Mouse (Mus musculus): Measurements from ENCODE around the gene Cdh23. TPM values are rescaled to one million over a fixed set of nuclear protein-coding genes. Genes with fewer than 3 reads are reported as not detected.

The Cdh23 gene
- total and polyA plus RNA-seq, 3 experiments = 4.7 to 7.7 (median 7.0) TPM

DNA sequence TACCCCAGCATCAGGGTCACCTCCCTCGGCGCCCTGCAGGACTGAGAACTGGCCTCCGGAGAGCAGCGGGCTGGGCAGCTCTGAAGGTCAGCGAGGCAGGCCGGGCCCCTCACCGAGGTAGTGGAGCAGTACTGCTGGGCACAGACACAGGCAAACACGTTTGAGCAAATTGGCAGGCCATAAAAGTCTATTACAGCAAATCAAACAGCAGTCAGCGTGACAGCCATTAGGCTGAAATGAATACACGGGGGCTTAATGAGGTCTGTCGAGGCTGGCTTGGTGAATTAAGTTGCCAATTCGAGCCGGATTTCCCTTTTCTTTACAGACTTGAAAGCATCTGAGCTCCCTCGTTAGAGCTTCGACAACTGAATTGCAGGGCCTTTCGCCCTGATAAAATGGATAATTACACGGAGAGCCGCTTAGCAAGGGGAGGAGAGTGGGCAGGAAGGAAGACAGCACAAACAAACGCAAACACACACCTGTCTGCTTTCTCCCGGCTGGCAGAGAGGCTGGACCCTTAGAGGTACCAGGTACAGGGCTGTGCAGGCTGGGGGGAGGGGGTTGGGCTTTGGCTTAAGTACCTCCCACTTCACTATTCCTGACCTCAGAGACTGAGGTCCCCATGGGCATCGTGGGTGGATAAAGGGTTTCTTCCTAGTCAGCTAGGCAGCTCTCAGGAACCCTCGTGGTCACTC, 103.3 kb downstream of the Cdh23 start:
- no peak overlapping the region for H3K27ac ChIP-seq
- intact Hi-C loops (cut with DNase I) = no loop called here
- H3K79me2 ChIP-seq (replicated peaks; ENCODE audit: control insufficient read depth, insufficient read depth, low read length) = no peaks in the 10 kb centered on the region
- no peak overlapping the region for H3K4me3 ChIP-seq
- H3K9ac ChIP-seq (ENCODE audit: low read depth, low read length) = no peak overlapping the region
- DNase-seq = no peak
- H3K4me1 ChIP-seq (ENCODE audit: control insufficient read depth, insufficient read depth, low read length) = no peaks in the 10 kb centered on the region
- no peak for TF ChIP-seq POLR2A (IDR thresholded peaks at IDR 0.05; ENCODE audit: insufficient read depth, low read depth, low read length)
- TF ChIP-seq CTCF (IDR thresholded peaks at IDR 0.05) = no peak
- no peak for TF ChIP-seq EP300 (IDR thresholded peaks at IDR 0.05; ENCODE audit: insufficient read depth, low read depth, low read length)
- no peaks in the 10 kb centered on the region for H3K27me3 ChIP-seq (ENCODE audit: control insufficient read depth, insufficient read depth, low read length)
- 50% methylated on average over 22 of the region's 22 CpGs for WGBS
- no peaks in the 10 kb centered on the region for H3K36me3 ChIP-seq (ENCODE audit: control insufficient read depth, insufficient read depth, low read length)

DNA sequence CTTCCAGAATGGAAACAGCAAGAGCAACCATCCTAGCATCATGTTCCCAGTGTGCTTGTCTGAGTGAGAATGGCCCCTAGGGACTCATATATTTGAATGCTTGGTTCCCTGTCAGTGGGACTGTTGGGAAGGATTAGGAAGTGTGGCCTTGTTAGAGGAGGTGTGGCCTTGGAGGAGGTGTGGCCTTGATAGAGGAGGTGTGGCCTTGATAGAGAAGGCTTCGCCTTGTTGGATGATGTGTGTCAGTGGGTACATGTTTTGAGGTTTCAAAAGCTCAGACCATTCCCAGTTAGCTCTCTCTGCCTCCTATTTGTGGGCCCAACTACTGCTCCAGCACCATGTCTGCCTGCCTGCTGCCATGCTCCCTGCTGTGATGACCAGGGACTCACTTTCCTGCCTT, 105.0 kb downstream of the Cdh23 start:
- 95% methylated on average over 1 of the region's 1 CpGs for WGBS
- Histone ChIP-seq H3K4me3 (no peak overlapping the region), H3K79me2 (replicated peaks; ENCODE audit: control insufficient read depth, insufficient read depth, low read length) (no peaks in the 10 kb centered on the region), H3K9ac (ENCODE audit: low read depth, low read length) (no peak overlapping the region), H3K4me1 (ENCODE audit: control insufficient read depth, insufficient read depth, low read length) (no peaks in the 10 kb centered on the region), H3K36me3 (ENCODE audit: control insufficient read depth, insufficient read depth, low read length) (no peaks in the 10 kb centered on the region), H3K27ac (no peak overlapping the region), H3K27me3 (ENCODE audit: control insufficient read depth, insufficient read depth, low read length) (no peaks in the 10 kb centered on the region)
- intact Hi-C loops (cut with DNase I) = no loop called here
- DNase-seq = no peak
- no peak for TF ChIP-seq POLR2A (IDR thresholded peaks at IDR 0.05; ENCODE audit: insufficient read depth, low read depth, low read length)
- TF ChIP-seq EP300 (IDR thresholded peaks at IDR 0.05; ENCODE audit: insufficient read depth, low read depth, low read length) = no peak
- TF ChIP-seq CTCF (IDR thresholded peaks at IDR 0.05) = no peak

DNA sequence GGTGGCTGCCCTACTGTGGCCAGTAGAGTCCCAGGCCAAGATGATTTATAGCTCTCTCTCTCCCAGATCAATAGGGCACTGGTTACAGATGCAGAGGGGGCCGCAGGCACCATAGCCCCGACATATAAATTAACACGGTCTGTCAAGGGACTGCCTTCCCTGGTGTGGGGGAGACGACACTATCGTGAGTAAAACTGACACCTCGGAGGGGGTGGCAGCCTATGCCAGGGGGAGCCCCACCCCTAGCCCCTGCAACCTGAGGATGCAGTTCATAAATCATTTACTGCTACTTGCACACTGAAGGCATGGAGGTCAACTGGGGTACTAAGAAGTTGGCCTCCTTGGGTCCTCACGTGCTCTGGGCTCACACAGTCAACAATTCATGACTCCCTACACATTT, 106.0 kb downstream of the Cdh23 start:
- no peaks in the 10 kb centered on the region for H3K79me2 ChIP-seq (replicated peaks; ENCODE audit: control insufficient read depth, insufficient read depth, low read length)
- no peak for DNase-seq
- TF ChIP-seq CTCF (IDR thresholded peaks at IDR 0.05) (no peak), POLR2A (IDR thresholded peaks at IDR 0.05; ENCODE audit: insufficient read depth, low read depth, low read length) (no peak), EP300 (IDR thresholded peaks at IDR 0.05; ENCODE audit: insufficient read depth, low read depth, low read length) (no peak)
- no peak overlapping the region for H3K4me3 ChIP-seq
- no peak overlapping the region for H3K27ac ChIP-seq
- no peak overlapping the region for H3K9ac ChIP-seq (ENCODE audit: low read depth, low read length)
- no peaks in the 10 kb centered on the region for H3K27me3 ChIP-seq (ENCODE audit: control insufficient read depth, insufficient read depth, low read length)
- WGBS = 81% methylated on average over 7 of the region's 7 CpGs
- no peaks in the 10 kb centered on the region for H3K36me3 ChIP-seq (ENCODE audit: control insufficient read depth, insufficient read depth, low read length)
- intact Hi-C loops (cut with DNase I) = no loop called here
- H3K4me1 ChIP-seq (ENCODE audit: control insufficient read depth, insufficient read depth, low read length) = no peaks in the 10 kb centered on the region

DNA sequence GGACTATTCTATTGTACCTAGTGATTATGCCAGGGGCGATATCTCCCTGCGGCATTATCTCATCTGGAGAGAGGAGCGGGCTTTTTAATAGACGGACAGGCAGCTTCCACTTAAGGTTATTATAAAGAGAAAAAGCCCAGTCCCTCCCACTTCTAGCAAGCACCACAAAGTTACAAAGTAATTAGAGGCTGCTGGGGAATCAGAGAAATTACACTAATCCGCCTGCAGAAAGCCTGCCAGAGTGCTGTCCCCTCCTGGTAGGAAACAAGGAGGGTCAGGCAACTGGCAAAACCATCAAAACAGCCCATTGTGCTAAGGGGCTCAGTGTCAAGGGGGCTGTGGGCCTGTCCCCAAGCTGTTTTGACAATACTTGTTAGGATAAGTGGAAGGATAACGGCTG, 110.6 kb downstream of the Cdh23 start:
- 56% methylated on average over 6 of the region's 6 CpGs for WGBS
- H3K27ac ChIP-seq = no peak overlapping the region
- H3K36me3 ChIP-seq (ENCODE audit: control insufficient read depth, insufficient read depth, low read length) = no peaks in the 10 kb centered on the region
- no peaks in the 10 kb centered on the region for H3K4me1 ChIP-seq (ENCODE audit: control insufficient read depth, insufficient read depth, low read length)
- TF ChIP-seq EP300 (IDR thresholded peaks at IDR 0.05; ENCODE audit: insufficient read depth, low read depth, low read length) (no peak), CTCF (IDR thresholded peaks at IDR 0.05) (no peak), POLR2A (IDR thresholded peaks at IDR 0.05; ENCODE audit: insufficient read depth, low read depth, low read length) (no peak)
- H3K79me2 ChIP-seq (replicated peaks; ENCODE audit: control insufficient read depth, insufficient read depth, low read length) = no peaks in the 10 kb centered on the region
- intact Hi-C loops (cut with DNase I) = no loop called here
- DNase-seq = no peak
- no peaks in the 10 kb centered on the region for H3K27me3 ChIP-seq (ENCODE audit: control insufficient read depth, insufficient read depth, low read length)
- H3K9ac ChIP-seq (ENCODE audit: low read depth, low read length) = no peak overlapping the region
- no peak overlapping the region for H3K4me3 ChIP-seq

DNA sequence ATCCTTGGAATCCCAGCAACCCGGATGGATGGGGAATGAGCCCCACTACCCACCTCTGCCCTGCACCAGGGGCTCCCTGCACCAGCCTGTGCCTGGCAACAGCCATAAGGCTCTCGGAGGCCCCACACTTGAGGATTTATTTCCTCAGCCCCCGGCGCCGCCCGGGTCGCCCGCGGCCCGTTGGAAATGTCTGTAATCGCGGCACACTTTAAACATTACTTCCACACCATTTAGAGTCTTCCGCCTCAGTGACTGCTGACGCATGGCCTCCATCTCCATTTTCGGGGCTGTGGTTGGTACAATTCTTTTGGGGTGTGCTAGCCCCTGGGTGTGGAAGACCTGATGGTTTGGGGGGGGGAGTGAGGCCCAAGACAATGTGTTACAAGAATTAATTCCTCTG, 113.3 kb downstream of the Cdh23 start:
- Histone ChIP-seq H3K9ac (ENCODE audit: low read depth, low read length) (no peak overlapping the region), H3K36me3 (ENCODE audit: control insufficient read depth, insufficient read depth, low read length) (no peaks in the 10 kb centered on the region), H3K27ac (no peak overlapping the region), H3K79me2 (replicated peaks; ENCODE audit: control insufficient read depth, insufficient read depth, low read length) (no peaks in the 10 kb centered on the region), H3K4me1 (ENCODE audit: control insufficient read depth, insufficient read depth, low read length) (peaks cover 2% of the 10 kb centered on the region), H3K4me3 (no peak overlapping the region), H3K27me3 (ENCODE audit: control insufficient read depth, insufficient read depth, low read length) (no peaks in the 10 kb centered on the region)
- DNase-seq = no peak
- no peak for TF ChIP-seq EP300 (IDR thresholded peaks at IDR 0.05; ENCODE audit: insufficient read depth, low read depth, low read length)
- TF ChIP-seq POLR2A (IDR thresholded peaks at IDR 0.05; ENCODE audit: insufficient read depth, low read depth, low read length) = no peak
- TF ChIP-seq CTCF (IDR thresholded peaks at IDR 0.05) = no peak
- intact Hi-C loops (cut with DNase I) = no loop called here
- WGBS = 84% methylated on average over 15 of the region's 15 CpGs

DNA sequence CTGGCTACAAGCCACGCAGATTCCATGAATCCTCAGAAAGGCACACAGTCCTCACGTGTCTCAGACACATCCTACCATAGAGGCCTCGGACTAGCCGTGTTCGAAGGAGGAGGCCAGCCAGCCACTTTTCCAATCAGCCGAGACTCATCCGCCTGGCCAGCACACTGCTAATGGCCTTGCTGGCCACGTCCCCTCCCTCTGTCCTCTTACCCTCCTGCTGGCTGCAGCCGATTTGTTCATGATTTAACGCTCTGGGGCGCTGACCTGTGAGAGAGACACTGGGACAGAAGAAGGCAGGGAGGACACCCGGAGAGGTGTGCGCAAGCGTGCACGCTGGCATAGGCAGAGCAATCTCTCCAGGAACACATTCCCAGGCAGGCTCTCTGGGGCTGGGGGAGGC, 115.6 kb downstream of the Cdh23 start:
- no peak overlapping the region for H3K9ac ChIP-seq (ENCODE audit: low read depth, low read length)
- H3K4me1 ChIP-seq (ENCODE audit: control insufficient read depth, insufficient read depth, low read length) = peaks cover 8% of the 10 kb centered on the region
- no peaks in the 10 kb centered on the region for H3K79me2 ChIP-seq (replicated peaks; ENCODE audit: control insufficient read depth, insufficient read depth, low read length)
- intact Hi-C loops (cut with DNase I) = no loop called here
- no peak for DNase-seq
- no peaks in the 10 kb centered on the region for H3K36me3 ChIP-seq (ENCODE audit: control insufficient read depth, insufficient read depth, low read length)
- WGBS = 89% methylated on average over 15 of the region's 15 CpGs
- H3K4me3 ChIP-seq = no peak overlapping the region
- no peak for TF ChIP-seq EP300 (IDR thresholded peaks at IDR 0.05; ENCODE audit: insufficient read depth, low read depth, low read length)
- TF ChIP-seq CTCF (IDR thresholded peaks at IDR 0.05) = no peak
- no peak for TF ChIP-seq POLR2A (IDR thresholded peaks at IDR 0.05; ENCODE audit: insufficient read depth, low read depth, low read length)
- H3K27ac ChIP-seq = no peak overlapping the region
- no peaks in the 10 kb centered on the region for H3K27me3 ChIP-seq (ENCODE audit: control insufficient read depth, insufficient read depth, low read length)

Data from heart, adult 2 months (tissue).